Mouse (Mus musculus) intestine, postnatal 0 days (tissue): ENCODE results near the gene Mettl1. TPM values are rescaled to one million over a fixed set of nuclear protein-coding genes. Genes with fewer than 3 reads are reported as not detected.

Source experiments
- ATAC-seq: fragments of 200-750 bp; cut with Nextera tagmentation; 2 replicates; pipeline ENCODE4 v1.8.0; 2017; ENCODE audit warnings: mild to moderate bottlenecking, moderate TSS enrichment, moderate library complexity
- H3K27ac ChIP-seq: fragments of 300-500 bp; sonication (generic); 2 replicates; pipeline ENCODE4 v1.5.1; 2014; ENCODE audit warnings: mild to moderate bottlenecking, low read depth, low read length, moderate library complexity
- H3K27me3 ChIP-seq: fragments of 300-500 bp; sonication (generic); replicated peaks from 2 replicates; pipeline ENCODE4 v1.6.1; 2014; ENCODE audit warnings: low read length, mixed read lengths; ENCODE audit not compliant: control insufficient read depth, insufficient read depth
- H3K36me3 ChIP-seq: fragments of 300-500 bp; sonication (generic); 2 replicates; pipeline ENCODE4 v1.6.1; 2014; ENCODE audit warnings: mild to moderate bottlenecking, moderate library complexity; ENCODE audit not compliant: control insufficient read depth, insufficient read depth
- H3K4me1 ChIP-seq: fragments of 300-500 bp; sonication (generic); replicated peaks from 2 replicates; pipeline ENCODE4 v1.6.1; 2014; ENCODE audit warnings: antibody characterized with exemption, low read length, mixed read lengths; ENCODE audit not compliant: control insufficient read depth, insufficient read depth
- H3K4me2 ChIP-seq: fragments of 300-500 bp; sonication (generic); replicated peaks from 2 replicates; pipeline ENCODE4 v1.6.1; 2014; ENCODE audit warnings: low read depth, mild to moderate bottlenecking, moderate library complexity
- H3K4me3 ChIP-seq: fragments of 300-500 bp; sonication (generic); 2 replicates; pipeline ENCODE4 v1.5.1; 2014; ENCODE audit warnings: low read depth, low read length
- H3K9ac ChIP-seq: fragments of 300-500 bp; sonication (generic); 2 replicates; pipeline ENCODE4 v1.6.1; 2014; ENCODE audit warnings: mild to moderate bottlenecking, low read depth, low read length
- H3K9me3 ChIP-seq: fragments of 300-500 bp; sonication (generic); 2 replicates; pipeline ENCODE4 v1.6.1; 2016; ENCODE audit warnings: mixed run types; ENCODE audit not compliant: control insufficient read depth
- CTCF ChIP-seq: sonication (generic); IDR thresholded peaks from 2 replicates; pipeline ENCODE4 v1.5.1; 2016; ENCODE audit warnings: low read depth, mild to moderate bottlenecking, control low read depth, antibody characterized with exemption, moderate library complexity
- WGBS: fragments of 180-500 bp; shearing (Covaris S2); extraction: QIAGEN DNeasy Blood & Tissue Kit; methylation state at CpG from one replicate; pipeline ENCODE4 v1.1.7; 2014; 5-methylcytosine and 5-hydroxymethylcytosine counted together
- polyA plus RNA-seq: library from polyadenylated mRNA; unstranded; fragments of >200 nt; fragmentation: Nextera tagmentation; extraction: Ambion mirVana; gene quantifications from 2 replicates; pipeline ENCODE4 v1.2.1, GENCODE M21; 2015

The Mettl1 gene
- polyA plus RNA-seq, 1 experiment from 2014 or later: 19.8 TPM

GRCm38 (mm10) chr10:127002056-127002455 lies 39.2 kb upstream of the Mettl1 start:
- Histone ChIP-seq H3K4me3 (no peak overlapping the region), H3K9ac (no peak overlapping the region), H3K27me3 (no peaks in the 10 kb centered on the region)

GRCm38 (mm10) chr10:127002765-127003164 lies 38.4 kb upstream of the Mettl1 start:
- WGBS: 82% methylated on average over 5 of the region's 5 CpGs

More at GRCm38 (mm10) chr10:127002056-127002455, 39.2 kb upstream of the Mettl1 start:
- no peaks in the 10 kb centered on the region for H3K9me3 ChIP-seq
- WGBS: 73% methylated on average over 1 of the region's 1 CpGs
- H3K36me3 ChIP-seq: peaks cover 25% of the 10 kb centered on the region
- no peak overlapping the region for H3K27ac ChIP-seq
- ATAC-seq: no peak
- TF ChIP-seq CTCF: no peak
- no peaks in the 10 kb centered on the region for H3K4me1 ChIP-seq
- no peak overlapping the region for H3K4me2 ChIP-seq

DNA sequence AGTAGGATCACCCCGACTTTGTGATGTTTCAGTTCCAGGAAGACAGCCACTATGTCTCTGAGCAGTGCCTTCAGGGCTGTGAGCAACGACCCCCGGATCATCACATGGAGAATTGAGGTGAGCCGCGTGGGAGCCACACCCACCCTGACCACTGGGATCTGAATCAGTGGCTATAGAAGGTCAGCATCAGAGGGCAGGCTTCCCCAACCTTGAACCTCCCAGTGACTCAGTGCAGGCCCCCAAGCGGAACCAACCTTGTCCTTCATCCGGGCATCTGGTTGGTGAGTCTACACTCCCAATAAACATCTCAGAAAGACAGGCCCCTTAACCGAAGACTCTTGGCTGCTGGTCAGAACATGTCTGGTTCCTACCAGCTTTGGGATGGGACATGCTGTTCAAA lies 37.9 kb upstream of the Mettl1 start:
- 84% methylated on average over 8 of the region's 8 CpGs for WGBS
- Histone ChIP-seq H3K27me3 (no peaks in the 10 kb centered on the region), H3K27ac (no peak overlapping the region), H3K4me3 (no peak overlapping the region), H3K36me3 (peaks cover 12% of the 10 kb centered on the region; the same call in 1 of the 2 replicates), H3K4me2 (no peak overlapping the region), H3K4me1 (no peaks in the 10 kb centered on the region), H3K9ac (no peak overlapping the region), H3K9me3 (no peaks in the 10 kb centered on the region)
- no peak for TF ChIP-seq CTCF
- no peak for ATAC-seq

More at GRCm38 (mm10) chr10:127002765-127003164, 38.4 kb upstream of the Mettl1 start:
- H3K9me3 ChIP-seq: no peaks in the 10 kb centered on the region
- ATAC-seq: no peak
- H3K4me2 ChIP-seq: no peak overlapping the region
- no peak overlapping the region for H3K27ac ChIP-seq
- H3K4me1 ChIP-seq: no peaks in the 10 kb centered on the region
- no peak overlapping the region for H3K4me3 ChIP-seq
- H3K27me3 ChIP-seq: no peaks in the 10 kb centered on the region
- TF ChIP-seq CTCF: no peak
- H3K36me3 ChIP-seq: peaks cover 18% of the 10 kb centered on the region
- H3K9ac ChIP-seq: no peak overlapping the region

GRCm38 (mm10) chr10:127003806-127004205 lies 37.4 kb upstream of the Mettl1 start:
- whole genome bisulfite sequencing: 81% methylated on average over 7 of the region's 7 CpGs
- H3K4me3 ChIP-seq: no peak overlapping the region

DNA sequence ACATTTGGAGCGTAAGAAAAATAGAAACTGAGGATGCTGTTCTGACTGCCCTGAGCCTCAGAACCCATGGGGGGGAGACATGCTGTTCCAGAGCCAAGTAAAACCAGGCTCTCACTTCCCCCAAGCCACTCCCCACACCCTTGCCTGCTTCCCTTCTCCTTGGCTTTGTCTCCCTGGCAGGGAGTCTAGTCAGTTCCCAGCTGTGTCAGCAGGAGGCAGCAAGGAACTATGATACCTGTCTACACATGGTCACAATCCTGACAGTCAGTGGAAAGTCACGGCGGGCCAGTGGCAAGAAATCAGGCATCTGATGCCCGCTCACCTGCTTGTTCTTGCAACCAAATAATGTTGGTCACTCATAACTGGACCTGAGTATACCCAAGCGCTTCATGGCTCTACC lies 24.7 kb upstream of the Mettl1 start:
- no peak overlapping the region for H3K9ac ChIP-seq
- 66% methylated on average over 5 of the region's 5 CpGs for WGBS
- no peak overlapping the region for H3K4me3 ChIP-seq
- no peak for ATAC-seq
- no peak overlapping the region for H3K4me2 ChIP-seq
- H3K36me3 ChIP-seq: no peaks in the 10 kb centered on the region
- no peaks in the 10 kb centered on the region for H3K4me1 ChIP-seq
- no peak overlapping the region for H3K27ac ChIP-seq
- peak; percentile 63 for TF ChIP-seq CTCF
- H3K27me3 ChIP-seq: no peaks in the 10 kb centered on the region
- no peaks in the 10 kb centered on the region for H3K9me3 ChIP-seq

More at GRCm38 (mm10) chr10:127003806-127004205, 37.4 kb upstream of the Mettl1 start:
- Histone ChIP-seq H3K27me3 (no peaks in the 10 kb centered on the region), H3K36me3 (peaks cover 8% of the 10 kb centered on the region; the same call in 1 of the 2 replicates), H3K4me1 (no peaks in the 10 kb centered on the region), H3K27ac (no peak overlapping the region), H3K4me2 (no peak overlapping the region), H3K9ac (no peak overlapping the region), H3K9me3 (no peaks in the 10 kb centered on the region)
- ATAC-seq: no peak
- TF ChIP-seq CTCF: no peak

DNA sequence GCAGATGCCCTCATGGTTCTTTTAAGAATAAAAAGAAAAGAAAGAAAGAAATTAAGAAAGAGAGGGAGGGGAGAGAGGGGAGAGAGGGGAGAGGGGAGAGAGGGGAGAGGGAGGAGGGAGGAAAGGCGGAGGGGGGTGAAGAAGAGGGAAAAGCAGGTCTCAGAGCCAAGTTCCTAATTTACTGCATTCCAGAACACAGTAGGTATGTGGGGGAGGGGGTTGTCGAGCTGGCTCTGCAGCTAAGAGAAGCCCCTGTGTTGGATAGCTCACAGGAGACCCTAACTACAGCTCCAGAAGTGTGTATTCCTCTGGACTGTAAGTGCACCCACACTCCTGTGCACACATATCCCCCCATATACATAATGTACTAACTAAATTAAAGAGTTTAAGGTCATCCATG lies 24.1 kb upstream of the Mettl1 start:
- no peaks in the 10 kb centered on the region for H3K27me3 ChIP-seq
- H3K27ac ChIP-seq: no peak overlapping the region
- no peak for ATAC-seq

GRCm38 (mm10) chr10:127018422-127018821 lies 22.8 kb upstream of the Mettl1 start:
- H3K9ac ChIP-seq: no peak overlapping the region
- no peak for TF ChIP-seq CTCF
- WGBS: 69% methylated on average over 16 of the region's 16 CpGs
- no peaks in the 10 kb centered on the region for H3K27me3 ChIP-seq
- H3K9me3 ChIP-seq: no peaks in the 10 kb centered on the region
- no peak for ATAC-seq
- no peak overlapping the region for H3K4me3 ChIP-seq
- no peaks in the 10 kb centered on the region for H3K4me1 ChIP-seq
- H3K4me2 ChIP-seq: no peak overlapping the region
- H3K27ac ChIP-seq: no peak overlapping the region
- H3K36me3 ChIP-seq: peaks cover 11% of the 10 kb centered on the region

More for the DNA sequence above, 24.1 kb upstream of the Mettl1 start:
- TF ChIP-seq CTCF: no peak
- Histone ChIP-seq H3K36me3 (no peaks in the 10 kb centered on the region; the same call in 1 of the 2 replicates), H3K4me1 (no peaks in the 10 kb centered on the region), H3K4me2 (no peak overlapping the region), H3K9ac (no peak overlapping the region), H3K9me3 (no peaks in the 10 kb centered on the region), H3K4me3 (no peak overlapping the region)
- 24% methylated on average over 2 of the region's 2 CpGs for WGBS
